Mouse (Mus musculus) neural tube, embryonic 15.5 days (tissue): ENCODE measurements around the gene Tpst2. TPM values are rescaled to one million over a fixed set of nuclear protein-coding genes. Genes with fewer than 3 reads are reported as not detected.

Experiments used
- ATAC-seq: fragments of 200-750 bp; cut with Nextera tagmentation; 2 replicates; pipeline ENCODE4 v1.8.0; 2017; ENCODE audit warnings: mild to moderate bottlenecking, moderate TSS enrichment, moderate library complexity; ENCODE audit not compliant: low FRiP score
- H3K27ac ChIP-seq: fragments of 300-500 bp; sonication (generic); replicated peaks from 2 replicates; pipeline ENCODE4 v1.5.1; 2015; ENCODE audit warnings: mild to moderate bottlenecking, inconsistent platforms
- H3K27me3 ChIP-seq: fragments of 300-500 bp; sonication (generic); replicated peaks from 2 replicates; pipeline ENCODE4 v1.6.1; 2015; ENCODE audit warnings: inconsistent platforms
- H3K36me3 ChIP-seq: fragments of 300-500 bp; sonication (generic); 2 replicates; pipeline ENCODE4 v1.6.1; 2015; ENCODE audit warnings: inconsistent platforms
- H3K4me1 ChIP-seq: fragments of 300-500 bp; sonication (generic); 2 replicates; pipeline ENCODE4 v1.6.1; 2015; ENCODE audit warnings: inconsistent platforms
- H3K4me2 ChIP-seq: fragments of 300-500 bp; sonication (generic); 2 replicates; pipeline ENCODE4 v1.6.1; 2015; ENCODE audit warnings: inconsistent platforms, mild to moderate bottlenecking, moderate library complexity
- H3K4me3 ChIP-seq: fragments of 300-500 bp; sonication (generic); replicated peaks from 2 replicates; pipeline ENCODE4 v1.5.1; 2015; ENCODE audit warnings: mild to moderate bottlenecking, inconsistent platforms
- H3K9ac ChIP-seq: fragments of 300-500 bp; sonication (generic); replicated peaks from 2 replicates; pipeline ENCODE4 v1.6.1; 2015; ENCODE audit warnings: mild to moderate bottlenecking, inconsistent platforms
- H3K9me3 ChIP-seq: fragments of 300-500 bp; sonication (generic); replicated peaks from 2 replicates; pipeline ENCODE4 v1.6.1; 2016; ENCODE audit warnings: inconsistent platforms
- WGBS: fragments of 180-500 bp; shearing (Covaris S2); methylation state at CpG from one replicate; pipeline ENCODE4 v1.1.7; 2015; ENCODE audit warnings: mixed read lengths; 5-methylcytosine and 5-hydroxymethylcytosine counted together
- polyA plus RNA-seq: library from polyadenylated mRNA; unstranded; fragments of >200 nt; fragmentation: Nextera tagmentation; extraction: Ambion mirVana; gene quantifications from 2 replicates; pipeline ENCODE4 v1.2.1, GENCODE M21; 2015

Gene Tpst2
- polyA plus RNA-seq, 1 experiment from 2014 or later, result 31.4 TPM

- H3K27ac ChIP-seq, result no peak overlapping the region
- H3K4me1 ChIP-seq, result peaks cover 41% of the 10 kb centered on the region
- no peak overlapping the region for H3K9ac ChIP-seq
- no peaks in the 10 kb centered on the region for H3K27me3 ChIP-seq
- H3K4me3 ChIP-seq, result no peak overlapping the region
- H3K9me3 ChIP-seq, result no peaks in the 10 kb centered on the region
- no peak for ATAC-seq
- H3K36me3 ChIP-seq, result no peaks in the 10 kb centered on the region
- WGBS, result 97% methylated on average over 2 of the region's 2 CpGs
- H3K4me2 ChIP-seq, result no peak overlapping the region
Measured at GRCm38 (mm10) chr5:112293800-112294199, 17.3 kb downstream of the Tpst2 start.

DNA sequence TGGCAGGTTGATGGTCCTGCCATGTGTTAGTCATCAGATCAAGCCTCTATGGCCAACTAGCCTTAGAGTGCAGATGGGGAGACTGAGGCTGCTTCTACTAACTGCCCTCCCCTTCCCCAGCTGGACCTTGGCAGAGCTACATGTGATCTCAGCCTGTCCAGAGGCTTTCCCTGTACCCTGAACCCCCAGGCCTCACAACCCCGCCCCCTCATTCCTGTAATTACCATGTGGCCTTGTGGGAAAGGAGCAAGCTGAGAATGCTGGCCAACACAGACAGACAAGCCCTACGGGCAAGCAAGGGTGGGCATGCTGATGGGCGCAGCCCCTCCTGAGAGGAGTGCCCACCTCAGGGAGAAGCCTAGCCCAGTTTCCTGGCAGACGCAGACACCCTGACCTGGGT is 18.2 kb downstream of the Tpst2 start:
- 58% methylated on average over 4 of the region's 4 CpGs for WGBS

GRCm38 (mm10) chr5:112295162-112295561 is 18.7 kb downstream of the Tpst2 start:
- Histone ChIP-seq H3K4me2 (no peak overlapping the region), H3K9ac (no peak overlapping the region), H3K27ac (no peak overlapping the region), H3K9me3 (no peaks in the 10 kb centered on the region), H3K27me3 (no peaks in the 10 kb centered on the region), H3K4me3 (no peak overlapping the region), H3K4me1 (peaks cover 35% of the 10 kb centered on the region), H3K36me3 (no peaks in the 10 kb centered on the region)
- 32% methylated on average over 8 of the region's 8 CpGs for WGBS
- ATAC-seq, result no peak

More for the DNA sequence above, 18.2 kb downstream of the Tpst2 start:
- Histone ChIP-seq H3K4me3 (no peak overlapping the region), H3K4me1 (peaks cover 39% of the 10 kb centered on the region), H3K36me3 (no peaks in the 10 kb centered on the region), H3K27ac (no peak overlapping the region), H3K9ac (no peak overlapping the region), H3K9me3 (no peaks in the 10 kb centered on the region), H3K4me2 (no peak overlapping the region), H3K27me3 (no peaks in the 10 kb centered on the region)
- ATAC-seq, result no peak

DNA sequence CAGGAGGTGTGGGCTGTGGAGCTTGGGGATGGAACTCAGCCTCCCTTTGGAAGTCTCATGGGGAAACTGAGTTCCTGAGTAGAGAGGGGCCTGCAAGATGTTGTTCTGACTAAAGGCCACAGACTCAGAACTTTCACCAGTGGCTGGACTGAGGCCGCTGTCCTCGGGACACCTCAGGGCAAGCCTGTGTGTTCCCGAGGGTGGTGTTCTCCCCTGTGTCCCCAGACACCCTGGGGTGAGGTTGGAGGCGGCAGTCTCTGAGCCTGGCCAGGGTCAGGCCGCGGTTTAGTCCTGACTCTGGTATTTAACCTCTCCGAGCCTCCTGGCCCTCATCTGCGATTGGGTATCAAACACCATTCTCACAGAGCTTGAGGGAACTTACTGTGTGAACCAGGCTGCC is 19.1 kb downstream of the Tpst2 start:
- ATAC-seq, result no peak
- no peak overlapping the region for H3K4me3 ChIP-seq
- WGBS, result 67% methylated on average over 8 of the region's 8 CpGs
- H3K27me3 ChIP-seq, result no peaks in the 10 kb centered on the region
- H3K27ac ChIP-seq, result no peak overlapping the region
- H3K9me3 ChIP-seq, result no peaks in the 10 kb centered on the region
- peaks cover 31% of the 10 kb centered on the region for H3K4me1 ChIP-seq
- no peaks in the 10 kb centered on the region for H3K36me3 ChIP-seq
- H3K4me2 ChIP-seq, result no peak overlapping the region
- H3K9ac ChIP-seq, result no peak overlapping the region

DNA sequence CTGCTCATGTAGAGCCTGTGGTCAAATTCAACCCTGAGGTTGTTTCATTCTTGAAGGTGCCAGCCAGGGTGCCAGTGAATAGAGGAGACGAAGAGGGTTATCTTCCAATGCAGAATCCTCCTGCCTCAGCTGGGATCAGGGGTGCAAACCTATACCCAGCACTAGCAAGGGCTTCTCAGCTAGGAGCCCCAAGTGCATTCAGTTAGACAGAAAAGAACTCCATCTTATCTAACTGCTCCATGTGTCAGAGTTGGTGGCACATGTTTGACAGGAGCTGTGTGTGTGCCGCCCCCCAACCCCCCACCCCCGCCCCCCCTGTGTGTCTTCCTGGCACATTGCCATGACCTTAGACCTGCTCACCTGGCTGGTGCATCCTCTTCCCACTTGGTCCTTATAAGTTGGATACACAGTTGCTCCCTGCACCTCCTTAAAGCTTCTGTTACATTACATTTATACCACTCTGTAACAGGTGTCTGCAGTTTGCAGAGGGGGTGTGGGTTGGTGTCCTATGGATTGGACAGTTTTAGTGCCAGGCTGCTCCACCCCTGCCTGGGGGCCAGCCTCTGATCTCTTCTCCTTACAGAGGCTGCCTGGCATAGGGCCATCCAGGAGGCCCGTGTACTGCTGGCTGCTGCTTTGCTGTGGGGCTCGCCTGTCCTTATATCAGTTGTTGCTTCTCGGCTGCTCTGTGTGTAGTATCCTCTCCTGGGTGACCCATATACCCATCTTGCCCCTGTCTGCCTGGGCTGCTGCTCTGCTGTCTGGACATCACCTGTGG is 20.1 kb downstream of the Tpst2 start:
- Histone ChIP-seq H3K4me1 (peaks cover 21% of the 10 kb centered on the region; the same call in 1 of the 2 replicates), H3K9ac (no peak overlapping the region), H3K27me3 (no peaks in the 10 kb centered on the region), H3K4me2 (no peak overlapping the region), H3K4me3 (no peak overlapping the region), H3K9me3 (no peaks in the 10 kb centered on the region), H3K27ac (no peak overlapping the region), H3K36me3 (no peaks in the 10 kb centered on the region)
- WGBS, result 77% methylated on average over 6 of the region's 6 CpGs
- ATAC-seq, result no peak

DNA sequence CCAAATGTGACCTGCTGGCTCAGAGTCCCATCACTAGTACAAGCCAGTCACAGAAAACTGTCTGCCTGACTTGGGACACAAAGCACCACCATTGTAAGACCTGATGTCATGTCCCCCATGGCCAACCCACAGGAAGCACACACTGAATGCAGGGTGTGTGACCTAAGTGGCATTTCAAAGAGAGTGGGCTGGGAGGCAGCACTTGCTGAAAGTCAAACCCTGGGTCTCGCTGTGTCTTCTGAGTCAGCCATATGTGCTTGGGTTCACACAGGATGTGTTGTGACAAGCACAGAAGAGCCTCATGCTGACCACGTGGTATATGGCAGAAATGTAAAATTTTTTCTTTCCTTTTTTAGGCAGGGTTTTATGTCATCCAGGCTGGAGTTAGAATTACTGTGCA is 20.8 kb downstream of the Tpst2 start:
- peaks cover 16% of the 10 kb centered on the region; the same call in 1 of the 2 replicates for H3K4me1 ChIP-seq
- ATAC-seq, result no peak
- no peak overlapping the region for H3K4me2 ChIP-seq
- no peak overlapping the region for H3K27ac ChIP-seq
- no peak overlapping the region for H3K9ac ChIP-seq
- H3K4me3 ChIP-seq, result no peak overlapping the region
- 77% methylated on average over 2 of the region's 2 CpGs for WGBS
- H3K36me3 ChIP-seq, result no peaks in the 10 kb centered on the region
- H3K27me3 ChIP-seq, result no peaks in the 10 kb centered on the region
- no peaks in the 10 kb centered on the region for H3K9me3 ChIP-seq

GRCm38 (mm10) chr5:112298226-112298988 is 21.9 kb downstream of the Tpst2 start:
- 91% methylated on average over 12 of the region's 12 CpGs for WGBS
- no peak overlapping the region for H3K4me2 ChIP-seq
- H3K36me3 ChIP-seq, result no peaks in the 10 kb centered on the region
- no peaks in the 10 kb centered on the region for H3K9me3 ChIP-seq
- H3K27ac ChIP-seq, result no peak overlapping the region
- no peaks in the 10 kb centered on the region for H3K27me3 ChIP-seq
- no peak overlapping the region for H3K4me3 ChIP-seq
- no peak overlapping the region for H3K9ac ChIP-seq
- H3K4me1 ChIP-seq, result peaks cover 12% of the 10 kb centered on the region; the same call in 1 of the 2 replicates
- ATAC-seq, result no peak

GRCm38 (mm10) chr5:112299399-112299798 is 22.9 kb downstream of the Tpst2 start:
- H3K9ac ChIP-seq, result no peak overlapping the region
- H3K4me2 ChIP-seq, result no peak overlapping the region
- H3K27ac ChIP-seq, result no peak overlapping the region
- no peaks in the 10 kb centered on the region for H3K9me3 ChIP-seq
- 84% methylated on average over 4 of the region's 4 CpGs for WGBS
- ATAC-seq, result no peak
- H3K27me3 ChIP-seq, result no peaks in the 10 kb centered on the region
- no peak overlapping the region for H3K4me3 ChIP-seq
- no peaks in the 10 kb centered on the region for H3K36me3 ChIP-seq
- peaks cover 12% of the 10 kb centered on the region; the same call in 1 of the 2 replicates for H3K4me1 ChIP-seq

DNA sequence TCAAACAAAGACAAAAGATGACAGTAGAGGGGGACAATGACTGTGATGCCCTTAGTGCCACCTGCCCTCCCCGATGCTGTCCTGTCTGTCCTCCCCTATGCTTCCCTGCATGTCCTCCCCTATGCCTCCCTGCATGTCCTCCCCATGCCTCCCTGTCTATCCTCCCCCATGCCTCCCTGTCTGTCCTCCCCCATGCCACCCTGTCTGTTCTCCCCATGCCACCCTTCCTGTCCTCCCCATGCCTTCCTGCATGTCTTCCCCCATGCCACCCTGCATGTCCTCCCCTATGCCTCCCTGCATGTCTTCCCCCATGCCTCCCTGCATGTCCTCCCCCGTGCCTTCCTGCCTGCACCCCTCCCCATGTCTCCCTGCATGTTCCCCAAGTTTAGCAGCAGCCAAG is 23.6 kb downstream of the Tpst2 start:
- Histone ChIP-seq H3K4me1 (peaks cover 6% of the 10 kb centered on the region; the same call in 1 of the 2 replicates), H3K36me3 (no peaks in the 10 kb centered on the region), H3K9me3 (no peaks in the 10 kb centered on the region), H3K9ac (no peak overlapping the region), H3K27me3 (no peaks in the 10 kb centered on the region), H3K4me3 (no peak overlapping the region), H3K4me2 (no peak overlapping the region), H3K27ac (no peak overlapping the region)
- 84% methylated on average over 2 of the region's 2 CpGs for WGBS
- ATAC-seq, result no peak

DNA sequence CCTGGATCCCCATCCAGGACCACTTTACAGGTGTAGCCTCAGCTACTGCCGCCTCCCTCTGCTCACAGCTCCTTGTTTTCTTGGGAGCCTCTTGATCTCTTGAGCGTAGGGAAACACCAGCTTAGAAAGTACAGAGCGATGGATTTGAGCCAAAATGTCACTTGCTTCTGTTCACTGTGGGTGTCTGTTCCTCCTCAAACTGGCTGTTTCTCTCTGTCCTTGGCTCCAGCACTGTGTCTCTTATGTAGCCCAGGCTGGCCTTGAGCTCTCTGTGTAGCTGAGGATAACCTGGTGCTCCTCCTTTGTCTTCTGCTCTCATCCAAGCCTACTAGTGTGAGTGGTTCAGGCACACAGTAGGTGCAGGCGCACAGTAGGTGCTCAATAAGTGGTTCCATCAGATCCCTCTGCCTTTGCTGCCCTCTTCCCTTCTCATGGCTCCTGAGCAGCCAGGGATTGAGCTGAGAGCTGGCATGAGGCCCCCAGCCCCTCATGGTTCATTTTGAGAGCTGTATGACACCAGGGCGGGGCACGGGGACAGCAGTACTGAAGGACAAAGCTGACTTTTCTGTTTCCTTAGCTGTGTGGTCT is 24.3 kb downstream of the Tpst2 start:
- Histone ChIP-seq H3K36me3 (no peaks in the 10 kb centered on the region), H3K27ac (no peak overlapping the region), H3K4me3 (no peak overlapping the region), H3K4me2 (no peak overlapping the region), H3K27me3 (no peaks in the 10 kb centered on the region), H3K9ac (no peak overlapping the region), H3K4me1 (peaks cover 7% of the 10 kb centered on the region; the same call in 1 of the 2 replicates), H3K9me3 (no peaks in the 10 kb centered on the region)
- WGBS, result 96% methylated on average over 6 of the region's 6 CpGs
- ATAC-seq, result no peak

- Histone ChIP-seq H3K9me3 (no peaks in the 10 kb centered on the region), H3K27ac (no peak overlapping the region), H3K4me1 (peaks cover 10% of the 10 kb centered on the region; the same call in 1 of the 2 replicates), H3K4me2 (no peak overlapping the region), H3K27me3 (no peaks in the 10 kb centered on the region), H3K9ac (no peak overlapping the region), H3K36me3 (no peaks in the 10 kb centered on the region), H3K4me3 (no peak overlapping the region)
- WGBS, result 93% methylated on average over 4 of the region's 4 CpGs
- no peak for ATAC-seq
Measured at GRCm38 (mm10) chr5:112301694-112302093, 25.2 kb downstream of the Tpst2 start.
